Mouse (Mus musculus) cortical plate, adult 2 months (tissue): ENCODE measurements around the gene Nrxn3. TPM values are rescaled to one million over a fixed set of nuclear protein-coding genes. Genes with fewer than 3 reads are reported as not detected.
A peak's percentile ranks its signal among the peaks of the same experiment; 100 is the strongest.

Experiments used
- H3K27ac ChIP-seq: fragments of 200-500 bp; 2 replicates; pipeline ENCODE4 v1.5.1; 2012; ENCODE audit warnings: low read length, control low read depth, inconsistent platforms; ENCODE audit not compliant: insufficient read depth
- H3K4me1 ChIP-seq: fragments of 200-500 bp; 2 replicates; pipeline ENCODE4 v1.6.1; 2011; ENCODE audit warnings: low read length; ENCODE audit not compliant: control insufficient read depth, insufficient read depth
- H3K4me3 ChIP-seq: fragments of 200-500 bp; 2 replicates; pipeline ENCODE4 v1.5.1; 2011; ENCODE audit warnings: mild to moderate bottlenecking, low read length, control low read depth; ENCODE audit not compliant: insufficient read depth
- CTCF ChIP-seq: fragments of 200-500 bp; IDR thresholded peaks from 2 replicates; pipeline ENCODE4 v1.5.1; 2011; ENCODE audit warnings: mild to moderate bottlenecking, control low read depth, low read length; ENCODE audit not compliant: insufficient read depth; ENCODE audit errors: extremely low read depth
- POLR2A ChIP-seq: fragments of 200-500 bp; IDR thresholded peaks from 2 replicates; pipeline ENCODE4 v1.6.1; 2011; ENCODE audit warnings: mild to moderate bottlenecking, low read length, control low read depth; ENCODE audit not compliant: insufficient read depth; ENCODE audit errors: extremely low read depth
- polyA plus RNA-seq: library from polyadenylated mRNA; depleted of rRNA; stranded (reverse); fragments of >200 nt; gene quantifications from 2 replicates; pipeline ENCODE4 v1.2.3, GENCODE M21; 2012

The Nrxn3 gene
- polyA plus RNA-seq, 1 experiment, result 70.2 TPM

GRCm38 (mm10) chr12:89436519-89436918 lies 713.8 kb downstream of the Nrxn3 start:
- no peaks in the 10 kb centered on the region for H3K4me1 ChIP-seq
- H3K4me3 ChIP-seq, result no peak overlapping the region
- TF ChIP-seq CTCF, result no peak
- no peak for TF ChIP-seq POLR2A
- H3K27ac ChIP-seq, result no peak overlapping the region

- no peak overlapping the region for H3K4me3 ChIP-seq
- H3K27ac ChIP-seq, result no peak overlapping the region; the same call in 1 of the 2 replicates
- TF ChIP-seq CTCF (no peak), POLR2A (no peak)
- no peaks in the 10 kb centered on the region; the same call in 1 of the 2 replicates for H3K4me1 ChIP-seq
These were observed 719.8 kb downstream of the Nrxn3 start for GRCm38 (mm10) chr12:89442323-89443038.

GRCm38 (mm10) chr12:89450667-89451298 lies 728.1 kb downstream of the Nrxn3 start:
- peak; percentile 71 for TF ChIP-seq CTCF
- no peak for TF ChIP-seq POLR2A
- no peak overlapping the region for H3K4me3 ChIP-seq
- peaks cover 2% of the 10 kb centered on the region; the same call in 1 of the 2 replicates for H3K4me1 ChIP-seq
- H3K27ac ChIP-seq, result no peak overlapping the region

GRCm38 (mm10) chr12:89470226-89470625 lies 747.5 kb downstream of the Nrxn3 start:
- Histone ChIP-seq H3K4me1 (no peaks in the 10 kb centered on the region), H3K4me3 (no peak overlapping the region), H3K27ac (no peak overlapping the region)
- no peak for TF ChIP-seq CTCF
- no peak for TF ChIP-seq POLR2A

- H3K4me3 ChIP-seq, result no peak overlapping the region
- no peaks in the 10 kb centered on the region for H3K4me1 ChIP-seq
- TF ChIP-seq CTCF (no peak), POLR2A (no peak)
- no peak overlapping the region for H3K27ac ChIP-seq
These were observed 748.6 kb downstream of the Nrxn3 start for GRCm38 (mm10) chr12:89471289-89471688.

- Histone ChIP-seq H3K4me1 (no peaks in the 10 kb centered on the region), H3K27ac (no peak overlapping the region), H3K4me3 (no peak overlapping the region)
- no peak for TF ChIP-seq CTCF
- no peak for TF ChIP-seq POLR2A
These were observed 749.2 kb downstream of the Nrxn3 start for GRCm38 (mm10) chr12:89471874-89472273.

- H3K4me1 ChIP-seq, result no peaks in the 10 kb centered on the region
- TF ChIP-seq POLR2A, result no peak
- 0 out of 2 replicates have a peak, but pooled peaks have one; percentile 6 for TF ChIP-seq CTCF
- no peak overlapping the region for H3K4me3 ChIP-seq
- no peak overlapping the region for H3K27ac ChIP-seq
These were observed 756.4 kb downstream of the Nrxn3 start for GRCm38 (mm10) chr12:89479096-89479495.

- TF ChIP-seq POLR2A (no peak), CTCF (no peak)
- H3K4me1 ChIP-seq, result no peaks in the 10 kb centered on the region
These were observed 759.5 kb downstream of the Nrxn3 start for GRCm38 (mm10) chr12:89482223-89482622.

GRCm38 (mm10) chr12:89504026-89504425 lies 781.4 kb downstream of the Nrxn3 start:
- no peak overlapping the region for H3K4me3 ChIP-seq
- TF ChIP-seq POLR2A, result no peak

More at GRCm38 (mm10) chr12:89482223-89482622, 759.5 kb downstream of the Nrxn3 start:
- no peak overlapping the region for H3K27ac ChIP-seq
- H3K4me3 ChIP-seq, result no peak overlapping the region

GRCm38 (mm10) chr12:89505121-89505764 lies 782.6 kb downstream of the Nrxn3 start:
- Histone ChIP-seq H3K27ac (no peak overlapping the region), H3K4me3 (no peak overlapping the region), H3K4me1 (no peaks in the 10 kb centered on the region)
- no peak for TF ChIP-seq POLR2A
- peak; percentile 75 for TF ChIP-seq CTCF

More at GRCm38 (mm10) chr12:89504026-89504425, 781.4 kb downstream of the Nrxn3 start:
- H3K4me1 ChIP-seq, result no peaks in the 10 kb centered on the region
- H3K27ac ChIP-seq, result no peak overlapping the region
